Mouse (Mus musculus) forebrain, embryonic 14.5 days (tissue): ENCODE data around the gene Nfkbia. TPM values are rescaled to one million over a fixed set of nuclear protein-coding genes. Genes with fewer than 3 reads are reported as not detected.

Experiments
- ATAC-seq: fragments of 200-750 bp; cut with Nextera tagmentation; 2 replicates; pipeline ENCODE4 v1.8.0; 2017; ENCODE audit warnings: mild to moderate bottlenecking, moderate library complexity
- DNase-seq: peaks from one replicate; pipeline ENCODE4 v3.0.0-alpha.2; 2015; ENCODE audit warnings: low spot score
- H3K27ac ChIP-seq: fragments of 300-500 bp; sonication (generic); 2 replicates; pipeline ENCODE4 v1.5.1; 2014; ENCODE audit warnings: low read depth, mild to moderate bottlenecking, control low read depth, low read length, moderate library complexity
- H3K27me3 ChIP-seq: fragments of 300-500 bp; sonication (generic); replicated peaks from 2 replicates; pipeline ENCODE4 v1.6.1; 2014; ENCODE audit warnings: low read length, control low read depth, mixed read lengths; ENCODE audit not compliant: control insufficient read depth, insufficient read depth
- H3K36me3 ChIP-seq: fragments of 300-500 bp; sonication (generic); 2 replicates; pipeline ENCODE4 v1.6.1; 2014; ENCODE audit warnings: low read length, control low read depth; ENCODE audit not compliant: control insufficient read depth, insufficient read depth
- H3K4me1 ChIP-seq: fragments of 300-500 bp; sonication (generic); 2 replicates; pipeline ENCODE4 v1.6.1; 2014; ENCODE audit warnings: antibody characterized with exemption, low read length, control low read depth; ENCODE audit not compliant: control insufficient read depth, insufficient read depth
- H3K4me2 ChIP-seq: fragments of 300-500 bp; sonication (generic); 2 replicates; pipeline ENCODE4 v1.6.1; 2014; ENCODE audit warnings: mild to moderate bottlenecking, control low read depth, low read length
- H3K4me3 ChIP-seq: fragments of 300-500 bp; sonication (generic); 2 replicates; pipeline ENCODE4 v1.5.1; 2014; ENCODE audit warnings: low read depth, low read length, control low read depth
- H3K9ac ChIP-seq: fragments of 300-500 bp; sonication (generic); 2 replicates; pipeline ENCODE4 v1.6.1; 2014; ENCODE audit warnings: mild to moderate bottlenecking, low read length, control low read depth, moderate library complexity
- H3K9me3 ChIP-seq: fragments of 300-500 bp; sonication (generic); replicated peaks from 2 replicates; pipeline ENCODE4 v1.6.1; 2016; ENCODE audit warnings: low read length, control low read depth, mixed read lengths; ENCODE audit not compliant: control insufficient read depth
- WGBS: fragments of 180-500 bp; shearing (Covaris S2); extraction: QIAGEN DNeasy Blood & Tissue Kit; methylation state at CpG from one replicate; pipeline ENCODE4 v1.1.7; 2014; 5-methylcytosine and 5-hydroxymethylcytosine counted together
- polyA plus RNA-seq: library from polyadenylated mRNA; unstranded; fragments of >200 nt; fragmentation: Nextera tagmentation; extraction: Ambion mirVana; gene quantifications from 2 replicates; pipeline ENCODE4 v1.2.1, GENCODE M21; 2014

The Nfkbia gene
- polyA plus RNA-seq = 40.0 and 49.7 TPM in 2 replicates

GRCm38 (mm10) chr12:55492184-55492898 is at the start of gene Nfkbia:
TSS of gene Nfkbia (minus strand) at chr12:55492647.
- Histone ChIP-seq H3K4me3 (peak within 1 kb of the TSS; percentile 90), H3K27me3 (no peaks in the 10 kb centered on the region), H3K4me1 (peaks cover 6% of the 10 kb centered on the region; the same call in 1 of the 2 replicates), H3K9ac (peak within 1 kb of the TSS; percentile 97), H3K4me2 (peak within 1 kb of the TSS; percentile 82), H3K9me3 (no peaks in the 10 kb centered on the region), H3K27ac (peak within 1 kb of the TSS; percentile 98), H3K36me3 (peaks cover 32% of the 10 kb centered on the region)
- peak; percentile 90 for DNase-seq
- peak; percentile 94 for ATAC-seq
- WGBS = 0% methylated on average over 39 of the region's 58 CpGs

DNA sequence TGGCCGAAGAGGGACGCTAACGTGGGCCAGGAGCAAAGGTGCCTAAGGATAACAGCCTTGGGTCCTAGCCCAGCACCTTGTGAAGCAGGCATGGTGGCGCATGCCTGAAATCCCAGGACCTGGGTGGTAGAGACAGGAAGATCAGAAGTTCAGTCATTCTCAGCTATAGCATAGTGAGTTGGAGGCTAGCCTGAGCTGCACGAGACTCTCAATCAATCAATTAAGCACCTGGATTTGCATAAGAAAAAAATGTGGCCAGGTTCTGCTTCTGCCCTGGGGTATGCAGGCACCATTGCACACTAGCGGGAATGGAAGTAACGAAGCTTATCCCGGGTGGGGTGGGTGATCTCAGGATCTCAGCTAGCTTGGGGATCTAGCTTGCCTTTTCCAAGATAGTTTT is 46.7 kb upstream of the Nfkbia start:
- H3K4me1 ChIP-seq = peaks cover 10% of the 10 kb centered on the region
- no peak overlapping the region for H3K4me2 ChIP-seq
- no peak for ATAC-seq
- H3K9me3 ChIP-seq = no peaks in the 10 kb centered on the region; the same call in 1 of the 2 replicates
- DNase-seq = no peak
- no peaks in the 10 kb centered on the region for H3K36me3 ChIP-seq
- H3K4me3 ChIP-seq = no peak overlapping the region
- no peak overlapping the region for H3K9ac ChIP-seq
- H3K27me3 ChIP-seq = peaks cover 23% of the 10 kb centered on the region; the same call in 1 of the 2 replicates
- no peak overlapping the region for H3K27ac ChIP-seq
- 32% methylated on average over 8 of the region's 8 CpGs for WGBS

GRCm38 (mm10) chr12:55538328-55538971 is 46.0 kb upstream of the Nfkbia start:
- Histone ChIP-seq H3K27me3 (peaks cover 26% of the 10 kb centered on the region; the same call in 1 of the 2 replicates), H3K36me3 (no peaks in the 10 kb centered on the region), H3K27ac (no peak overlapping the region), H3K4me1 (peaks cover 10% of the 10 kb centered on the region), H3K4me3 (no peak overlapping the region), H3K9me3 (no peaks in the 10 kb centered on the region; the same call in 1 of the 2 replicates), H3K9ac (no peak overlapping the region), H3K4me2 (no peak overlapping the region)
- DNase-seq = no peak
- peak; percentile 57 for ATAC-seq
- WGBS = 75% methylated on average over 1 of the region's 1 CpGs

- DNase-seq (peak; percentile 64), ATAC-seq (peak; percentile 43)
- Histone ChIP-seq H3K27ac (no peak overlapping the region), H3K9ac (no peak overlapping the region), H3K9me3 (no peaks in the 10 kb centered on the region), H3K4me3 (no peak overlapping the region), H3K36me3 (no peaks in the 10 kb centered on the region), H3K4me2 (no peak overlapping the region), H3K4me1 (peaks cover 10% of the 10 kb centered on the region), H3K27me3 (peaks cover 30% of the 10 kb centered on the region; the same call in 1 of the 2 replicates)
- 7% methylated on average over 7 of the region's 7 CpGs for WGBS
Measured at GRCm38 (mm10) chr12:55537742-55538141, 45.3 kb upstream of the Nfkbia start.

DNA sequence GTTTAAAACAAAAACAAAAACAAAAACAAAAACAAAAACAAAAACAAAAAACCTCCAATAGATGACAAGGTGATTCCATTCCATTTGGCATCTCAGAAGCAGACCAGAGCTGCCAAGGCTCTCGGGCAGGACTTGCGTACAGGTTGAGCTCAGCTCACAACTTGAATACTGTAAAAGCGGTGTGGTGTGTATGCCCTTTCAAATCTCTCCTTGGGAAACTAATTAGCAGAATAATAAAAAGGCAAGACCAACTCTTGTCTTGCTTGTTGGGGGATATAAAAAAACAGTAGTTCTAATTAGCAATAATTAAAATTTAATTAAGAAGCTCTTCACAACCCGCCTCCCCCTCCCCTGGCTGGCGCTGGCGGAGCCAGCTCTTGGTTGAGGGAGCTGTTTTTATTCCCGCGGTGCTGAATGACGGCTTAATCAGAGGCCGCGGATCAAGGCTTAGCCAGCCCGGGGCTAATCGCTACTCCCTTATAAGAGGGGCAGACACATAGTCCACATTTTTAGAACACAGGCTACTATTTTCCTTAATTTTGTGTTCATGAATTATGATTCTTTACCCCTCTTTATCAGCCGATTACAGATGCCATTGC is 44.2 kb upstream of the Nfkbia start:
- WGBS = 2% methylated on average over 14 of the region's 14 CpGs

DNA sequence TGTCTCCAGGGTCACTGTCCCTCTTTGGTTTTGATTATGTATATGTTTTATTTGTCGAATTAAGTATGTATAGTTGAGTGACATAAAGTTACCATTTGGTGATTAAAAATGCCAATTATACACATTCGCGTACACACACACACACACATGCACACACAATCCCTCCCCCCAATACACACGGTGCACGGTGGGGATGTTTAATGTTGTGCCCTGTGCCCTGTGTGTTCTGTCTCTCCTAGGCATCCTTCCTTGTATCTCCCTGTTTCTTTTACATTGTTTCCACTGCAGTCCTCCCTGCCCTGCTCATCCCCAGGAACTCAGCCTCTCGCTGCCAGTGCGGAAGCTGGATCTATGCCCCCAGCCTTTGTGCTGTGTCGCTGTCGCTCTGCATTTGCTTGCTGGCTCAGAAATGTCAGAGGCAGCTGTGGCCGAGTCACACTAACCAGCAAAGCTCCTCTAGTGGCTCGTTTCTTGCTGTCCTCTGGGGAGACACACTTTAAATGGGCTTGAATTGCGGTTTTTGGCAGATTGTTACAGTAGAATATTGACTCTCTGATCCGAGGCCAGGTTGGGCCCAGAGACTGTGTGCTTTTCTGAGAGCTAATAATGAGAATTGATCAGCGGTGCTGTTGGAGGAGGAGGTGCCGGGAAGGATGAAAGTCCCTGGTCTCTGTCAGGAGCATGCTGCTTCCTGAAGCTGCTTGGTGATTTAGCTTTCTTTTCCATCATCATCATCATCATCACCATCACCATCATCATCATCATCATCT is 34.7 kb upstream of the Nfkbia start:
- Histone ChIP-seq H3K9me3 (no peaks in the 10 kb centered on the region), H3K27ac (no peak overlapping the region), H3K27me3 (no peaks in the 10 kb centered on the region), H3K4me2 (no peak overlapping the region), H3K9ac (no peak overlapping the region), H3K36me3 (no peaks in the 10 kb centered on the region), H3K4me1 (no peaks in the 10 kb centered on the region), H3K4me3 (no peak overlapping the region)
- WGBS = 62% methylated on average over 15 of the region's 15 CpGs
- ATAC-seq (no peak), DNase-seq (peak; percentile 33)

More for the DNA sequence above, 44.2 kb upstream of the Nfkbia start:
- peaks cover 10% of the 10 kb centered on the region for H3K4me1 ChIP-seq
- DNase-seq = peak; percentile 87
- H3K36me3 ChIP-seq = no peaks in the 10 kb centered on the region
- no peak overlapping the region for H3K27ac ChIP-seq
- peak overlapping the region; percentile 30 for H3K4me2 ChIP-seq
- ATAC-seq = peak; percentile 84
- peaks cover 30% of the 10 kb centered on the region; the same call in 1 of the 2 replicates for H3K27me3 ChIP-seq
- no peaks in the 10 kb centered on the region for H3K9me3 ChIP-seq
- H3K9ac ChIP-seq = no peak overlapping the region
- no peak overlapping the region for H3K4me3 ChIP-seq

- H3K27me3 ChIP-seq = no peaks in the 10 kb centered on the region
- no peak overlapping the region for H3K9ac ChIP-seq
- H3K9me3 ChIP-seq = no peaks in the 10 kb centered on the region
- WGBS = 41% methylated on average over 15 of the region's 15 CpGs
- no peaks in the 10 kb centered on the region for H3K36me3 ChIP-seq
- ATAC-seq = no peak
- H3K27ac ChIP-seq = no peak overlapping the region
- peak; percentile 61 for DNase-seq
- H3K4me2 ChIP-seq = no peak overlapping the region
- no peaks in the 10 kb centered on the region for H3K4me1 ChIP-seq
- H3K4me3 ChIP-seq = no peak overlapping the region
Measured at GRCm38 (mm10) chr12:55518061-55518738, 25.8 kb upstream of the Nfkbia start.

DNA sequence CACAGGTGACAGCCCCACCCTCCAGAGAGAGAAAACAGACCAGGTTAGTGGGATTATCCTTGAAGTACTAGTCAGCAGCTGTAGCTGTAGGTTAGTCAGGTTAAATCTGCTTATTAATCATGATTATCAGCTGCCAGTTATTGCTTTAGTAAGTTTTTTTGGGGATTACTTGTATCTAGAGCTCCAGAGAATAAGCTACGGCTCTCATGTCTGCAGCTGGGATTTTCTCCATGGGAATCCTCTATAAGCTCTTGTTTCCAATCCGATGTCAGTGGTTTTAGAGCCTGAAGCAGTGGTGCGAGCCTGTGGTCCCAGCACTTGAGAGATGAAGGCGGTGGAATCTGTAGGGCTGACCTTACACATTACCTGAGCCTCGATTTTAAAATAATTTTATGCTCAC is 16.4 kb upstream of the Nfkbia start:
- no peaks in the 10 kb centered on the region for H3K36me3 ChIP-seq
- H3K4me3 ChIP-seq = no peak overlapping the region
- H3K4me2 ChIP-seq = no peak overlapping the region
- H3K27ac ChIP-seq = no peak overlapping the region
- DNase-seq (no peak), ATAC-seq (no peak)
- H3K9me3 ChIP-seq = no peaks in the 10 kb centered on the region
- no peaks in the 10 kb centered on the region for H3K4me1 ChIP-seq
- WGBS = 91% methylated on average over 5 of the region's 5 CpGs
- no peaks in the 10 kb centered on the region for H3K27me3 ChIP-seq
- no peak overlapping the region for H3K9ac ChIP-seq
